Mouse (Mus musculus): Measurements from ENCODE around the gene Snrnp70. TPM values are rescaled to one million over a fixed set of nuclear protein-coding genes. Genes with fewer than 3 reads are reported as not detected.

The Snrnp70 gene
- polyA plus RNA-seq, 1 experiment from 2014 or later = 285 TPM

GRCm38 (mm10) chr7:45420615-45420919, 25.0 kb upstream of the Snrnp70 start, which contains the start of gene Lhb:
Lhb (plus strand) TSS chr7:45420820.
- Histone ChIP-seq H3K36me3 (peaks cover 51% of the 10 kb centered on the region), H3K4me3 (peak within 1 kb of the TSS; percentile 11; the same call in 1 of the 2 replicates), H3K9me3 (no peaks in the 10 kb centered on the region), H3K27me3 (peaks cover 50% of the 10 kb centered on the region), H3K4me1 (peaks cover 28% of the 10 kb centered on the region), H3K4me2 (peak within 1 kb of the TSS; percentile 47), H3K27ac (no peak within 1 kb of the TSS), H3K9ac (peak within 1 kb of the TSS; percentile 56; the same call in 1 of the 2 replicates)
- 54% methylated on average over 6 of the region's 6 CpGs for WGBS
- no peak for ATAC-seq (ENCODE audit: insufficient number of reproducible peaks, insufficient read depth, low FRiP score, low TSS enrichment, low read depth)

- Histone ChIP-seq H3K27me3 (peaks cover 55% of the 10 kb centered on the region), H3K9me3 (no peaks in the 10 kb centered on the region), H3K9ac (peak overlapping the region; percentile 56; the same call in 1 of the 2 replicates), H3K4me1 (peaks cover 33% of the 10 kb centered on the region), H3K4me3 (peak overlapping the region; percentile 11; the same call in 1 of the 2 replicates), H3K36me3 (peaks cover 46% of the 10 kb centered on the region), H3K4me2 (peak overlapping the region; percentile 47), H3K27ac (no peak overlapping the region)
- 12% methylated on average over 27 of the region's 27 CpGs for WGBS
- no peak for ATAC-seq (ENCODE audit: insufficient number of reproducible peaks, insufficient read depth, low FRiP score, low TSS enrichment, low read depth)
These were observed 24.5 kb upstream of the Snrnp70 start for GRCm38 (mm10) chr7:45419859-45420614.

DNA sequence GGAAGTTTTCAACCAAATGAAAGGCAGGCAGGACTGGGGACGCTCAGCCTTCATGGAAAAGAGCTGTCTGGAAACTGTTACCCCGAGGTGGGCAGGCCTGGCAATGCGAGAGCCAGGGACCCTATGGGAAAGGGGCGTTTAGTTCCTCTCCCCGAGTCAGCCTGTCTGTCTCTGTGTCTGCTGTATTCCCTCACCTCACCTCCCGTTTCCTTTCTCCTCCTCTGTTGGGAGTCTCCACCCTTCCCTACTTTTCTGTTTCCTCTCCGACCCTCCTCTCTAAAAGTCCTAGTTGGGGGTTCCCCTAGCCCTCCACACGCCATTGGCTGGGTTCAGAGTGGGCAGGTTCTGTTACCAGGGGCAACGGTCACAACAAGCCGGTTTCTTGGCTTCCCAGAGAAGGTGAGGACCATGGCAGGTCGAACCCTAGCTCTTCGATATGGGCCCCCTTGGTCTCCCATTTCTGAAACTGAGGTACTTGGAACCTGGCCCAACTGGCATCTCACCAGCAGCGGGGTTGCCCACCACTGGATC, 22.5 kb upstream of the Snrnp70 start:
- Histone ChIP-seq H3K27ac (0 out of 2 replicates have a peak overlapping the region, but pooled peaks have one; percentile 39), H3K27me3 (peaks cover 75% of the 10 kb centered on the region), H3K9ac (no peak overlapping the region), H3K36me3 (peaks cover 26% of the 10 kb centered on the region), H3K9me3 (no peaks in the 10 kb centered on the region), H3K4me3 (peak overlapping the region; percentile 6; the same call in 1 of the 2 replicates), H3K4me1 (peaks cover 48% of the 10 kb centered on the region), H3K4me2 (peak overlapping the region; percentile 36)
- 10% methylated on average over 13 of the region's 13 CpGs for WGBS
- no peak for ATAC-seq (ENCODE audit: insufficient number of reproducible peaks, insufficient read depth, low FRiP score, low TSS enrichment, low read depth)

- no peak overlapping the region for H3K27ac ChIP-seq
- peak overlapping the region; percentile 15 for H3K4me3 ChIP-seq
- no peaks in the 10 kb centered on the region for H3K9me3 ChIP-seq
- peaks cover 92% of the 10 kb centered on the region for H3K27me3 ChIP-seq
- H3K36me3 ChIP-seq = peaks cover 2% of the 10 kb centered on the region
- peak overlapping the region; percentile 45 for H3K4me2 ChIP-seq
- H3K9ac ChIP-seq = 0 out of 2 replicates have a peak overlapping the region, but pooled peaks have one; percentile 12
- WGBS = 12% methylated on average over 37 of the region's 37 CpGs
- ATAC-seq (ENCODE audit: insufficient number of reproducible peaks, insufficient read depth, low FRiP score, low TSS enrichment, low read depth) = no peak
- H3K4me1 ChIP-seq = peaks cover 49% of the 10 kb centered on the region
These were observed 20.1 kb upstream of the Snrnp70 start for GRCm38 (mm10) chr7:45415636-45416035.

DNA sequence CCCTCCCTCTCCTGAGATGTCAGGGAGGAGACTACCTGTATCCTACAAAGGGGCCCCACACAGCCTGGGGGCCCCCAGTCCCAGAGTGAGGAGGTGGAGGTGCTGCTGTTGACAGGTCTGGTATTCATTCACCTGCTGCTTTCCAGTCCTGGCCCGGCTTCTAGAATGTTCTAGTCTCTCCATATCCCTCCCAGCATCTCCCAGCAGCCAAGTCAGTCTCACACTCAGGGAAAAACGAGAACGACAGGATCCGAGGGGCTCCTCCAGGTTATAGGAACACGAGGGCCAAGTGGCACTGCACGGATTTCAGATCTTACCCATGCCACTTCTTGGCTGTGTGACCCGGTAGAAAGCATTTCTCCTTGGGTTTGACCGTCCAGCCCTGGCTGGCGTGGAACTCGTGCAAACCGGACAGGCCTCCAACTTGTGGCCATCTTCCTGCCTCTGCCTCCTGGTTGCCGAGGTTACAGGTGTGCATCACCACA, 19.2 kb upstream of the Snrnp70 start:
- Histone ChIP-seq H3K36me3 (no peaks in the 10 kb centered on the region), H3K27me3 (peaks cover 92% of the 10 kb centered on the region), H3K4me2 (peak overlapping the region; percentile 45), H3K9me3 (no peaks in the 10 kb centered on the region), H3K4me1 (peaks cover 40% of the 10 kb centered on the region), H3K4me3 (peak overlapping the region; percentile 56; the same call in 1 of the 2 replicates), H3K9ac (no peak overlapping the region), H3K27ac (no peak overlapping the region; the same call in 1 of the 2 replicates)
- WGBS = 40% methylated on average over 12 of the region's 12 CpGs
- ATAC-seq (ENCODE audit: insufficient number of reproducible peaks, insufficient read depth, low FRiP score, low TSS enrichment, low read depth) = no peak

DNA sequence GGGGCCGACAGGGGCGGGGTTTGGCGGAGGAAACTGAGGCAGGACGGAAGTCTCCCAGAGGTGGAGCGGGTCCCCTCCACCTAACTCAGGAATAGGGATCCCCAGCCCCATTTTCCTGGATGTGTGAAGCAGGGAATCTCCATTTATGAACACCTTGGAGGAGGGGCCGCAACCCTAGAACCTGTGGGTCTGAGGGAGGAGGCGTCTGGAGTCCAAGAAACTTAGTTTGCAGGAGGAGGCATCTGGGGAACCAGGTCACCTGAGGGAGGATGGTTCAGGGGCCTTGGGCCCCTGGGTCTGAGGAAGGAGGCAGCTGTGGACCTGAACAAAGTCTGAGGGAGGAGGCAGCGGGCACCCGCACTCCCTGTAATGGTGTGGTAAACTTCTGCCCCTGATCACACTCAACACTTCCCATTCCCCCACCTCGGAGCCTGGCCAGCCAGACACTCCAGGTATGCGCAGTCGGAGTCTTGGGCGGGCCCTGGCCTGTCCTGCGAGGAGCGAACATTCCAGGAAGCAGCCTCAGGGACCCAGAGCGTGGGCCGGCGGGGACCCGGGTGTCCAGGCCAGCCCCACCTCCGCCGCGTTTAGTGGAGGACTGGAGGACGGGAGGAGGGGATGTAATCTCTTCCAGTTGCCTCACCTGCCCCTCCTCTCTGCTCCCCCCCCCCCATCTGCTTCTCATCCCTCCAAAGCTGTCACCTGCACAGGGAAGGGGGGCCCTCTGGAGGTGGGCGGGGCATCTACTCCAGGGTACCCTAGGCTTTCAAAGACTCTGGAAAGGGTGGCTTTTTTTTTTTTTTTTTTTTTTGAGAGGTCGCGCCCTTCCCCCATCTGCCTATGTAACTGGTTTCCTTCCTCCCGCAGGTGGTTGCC, 18.6 kb upstream of the Snrnp70 start:
- Histone ChIP-seq H3K9ac (peak overlapping the region; percentile 72), H3K4me1 (peaks cover 37% of the 10 kb centered on the region), H3K27ac (peak overlapping the region; percentile 77), H3K4me2 (peak overlapping the region; percentile 71), H3K27me3 (peaks cover 96% of the 10 kb centered on the region), H3K36me3 (no peaks in the 10 kb centered on the region), H3K4me3 (peak overlapping the region; percentile 56), H3K9me3 (no peaks in the 10 kb centered on the region)
- peak; percentile 46; the same call in 1 of the 2 replicates for ATAC-seq (ENCODE audit: insufficient number of reproducible peaks, insufficient read depth, low FRiP score, low TSS enrichment, low read depth)
- WGBS = 2% methylated on average over 26 of the region's 27 CpGs

GRCm38 (mm10) chr7:45413113-45413863, 17.7 kb upstream of the Snrnp70 start, which contains the start of gene Ntf5:
Ntf5 (plus strand) TSS chr7:45413695.
- peak within 1 kb of the TSS; percentile 77 for H3K27ac ChIP-seq

DNA sequence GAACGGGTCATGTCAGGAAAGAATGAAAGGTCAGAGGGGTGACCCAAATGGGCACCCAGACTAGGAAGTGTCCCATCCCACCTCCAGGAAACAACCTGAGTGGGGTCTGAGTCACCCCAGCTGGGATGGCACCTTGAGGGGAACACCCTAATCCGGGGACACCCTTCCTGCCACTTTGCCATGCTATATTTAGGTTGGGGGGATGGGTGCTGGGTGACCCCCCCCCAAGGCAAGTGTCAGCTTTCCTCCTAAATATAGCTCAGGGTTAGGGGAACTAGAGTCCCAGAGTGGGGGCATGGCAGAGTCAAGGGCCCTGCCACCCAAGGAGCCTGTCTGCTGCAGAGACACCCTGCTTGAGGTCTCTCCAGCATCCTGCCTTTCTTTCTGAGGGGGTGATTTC, 16.9 kb upstream of the Snrnp70 start:
- 73% methylated on average over 2 of the region's 2 CpGs for WGBS

More at GRCm38 (mm10) chr7:45413113-45413863, 17.7 kb upstream of the Snrnp70 start, which contains the start of gene Ntf5:
- peaks cover 33% of the 10 kb centered on the region for H3K4me1 ChIP-seq
- H3K9me3 ChIP-seq = no peaks in the 10 kb centered on the region
- H3K36me3 ChIP-seq = no peaks in the 10 kb centered on the region
- H3K4me3 ChIP-seq = peak within 1 kb of the TSS; percentile 56
- H3K4me2 ChIP-seq = peak within 1 kb of the TSS; percentile 71
- H3K9ac ChIP-seq = peak within 1 kb of the TSS; percentile 72
- H3K27me3 ChIP-seq = peaks cover 96% of the 10 kb centered on the region
- ATAC-seq (ENCODE audit: insufficient number of reproducible peaks, insufficient read depth, low FRiP score, low TSS enrichment, low read depth) = peak; percentile 28; the same call in 1 of the 2 replicates
- WGBS = 3% methylated on average over 36 of the region's 45 CpGs

GRCm38 (mm10) chr7:45409497-45410163, 14.1 kb upstream of the Snrnp70 start:
- Histone ChIP-seq H3K4me1 (peaks cover 29% of the 10 kb centered on the region), H3K27me3 (peaks cover 96% of the 10 kb centered on the region), H3K36me3 (no peaks in the 10 kb centered on the region), H3K27ac (no peak overlapping the region), H3K9me3 (no peaks in the 10 kb centered on the region), H3K4me3 (no peak overlapping the region), H3K4me2 (no peak overlapping the region), H3K9ac (no peak overlapping the region)
- WGBS = 87% methylated on average over 8 of the region's 8 CpGs
- ATAC-seq (ENCODE audit: insufficient number of reproducible peaks, insufficient read depth, low FRiP score, low TSS enrichment, low read depth) = no peak

More for the DNA sequence above, 16.9 kb upstream of the Snrnp70 start:
- no peak overlapping the region for H3K4me3 ChIP-seq
- H3K9ac ChIP-seq = no peak overlapping the region
- H3K27me3 ChIP-seq = peaks cover 96% of the 10 kb centered on the region
- no peak overlapping the region for H3K4me2 ChIP-seq
- no peaks in the 10 kb centered on the region for H3K36me3 ChIP-seq
- H3K9me3 ChIP-seq = no peaks in the 10 kb centered on the region
- peaks cover 25% of the 10 kb centered on the region for H3K4me1 ChIP-seq
- no peak overlapping the region for H3K27ac ChIP-seq
- ATAC-seq (ENCODE audit: insufficient number of reproducible peaks, insufficient read depth, low FRiP score, low TSS enrichment, low read depth) = no peak

DNA sequence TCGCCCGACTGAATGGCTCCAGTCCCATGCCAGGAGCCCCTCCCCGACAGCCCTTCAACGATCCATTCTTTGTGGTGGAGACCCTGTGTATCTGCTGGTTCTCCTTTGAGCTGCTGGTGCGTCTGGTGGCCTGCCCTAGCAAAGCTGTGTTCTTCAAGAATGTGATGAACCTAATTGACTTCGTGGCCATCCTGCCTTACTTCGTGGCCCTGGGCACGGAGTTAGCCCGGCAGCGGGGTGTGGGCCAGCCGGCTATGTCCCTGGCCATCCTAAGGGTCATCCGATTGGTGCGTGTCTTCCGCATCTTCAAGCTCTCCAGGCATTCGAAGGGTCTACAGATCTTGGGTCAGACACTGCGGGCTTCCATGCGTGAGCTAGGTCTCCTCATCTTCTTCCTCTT, 13.4 kb upstream of the Snrnp70 start:
- no peaks in the 10 kb centered on the region for H3K9me3 ChIP-seq
- H3K4me3 ChIP-seq = no peak overlapping the region
- H3K36me3 ChIP-seq = no peaks in the 10 kb centered on the region
- no peak for ATAC-seq (ENCODE audit: insufficient number of reproducible peaks, insufficient read depth, low FRiP score, low TSS enrichment, low read depth)
- WGBS = 90% methylated on average over 17 of the region's 17 CpGs
- H3K9ac ChIP-seq = no peak overlapping the region
- H3K27ac ChIP-seq = no peak overlapping the region
- H3K27me3 ChIP-seq = peaks cover 90% of the 10 kb centered on the region
- peaks cover 25% of the 10 kb centered on the region for H3K4me1 ChIP-seq
- no peak overlapping the region for H3K4me2 ChIP-seq
